Mouse (Mus musculus): ENCODE results near the gene Ly6g5c. TPM values are rescaled to one million over a fixed set of nuclear protein-coding genes. Genes with fewer than 3 reads are reported as not detected.

Ly6g5c gene
- total RNA-seq, 2 experiments from 2014 or later: not detected

Other genes with a start within 250 kb of the Ly6g5c start
Only the 30 nearest of the 43 such genes appear.
- gene Hspa1l, start 135.6 kb upstream of the Ly6g5c start, total RNA-seq (2015): not detected in 2 replicates
- 0.22 TPM in 1 of 2 replicates, not detected in the other for gene Hspa1l, start 135.6 kb upstream of the Ly6g5c start, total RNA-seq (2017)
- gene Lsm2, start 126.4 kb upstream of the Ly6g5c start, total RNA-seq (2015): 85.8 and 141 TPM in 2 replicates
- 13.2 and 31.2 TPM in 2 replicates for gene Lsm2, start 126.4 kb upstream of the Ly6g5c start, total RNA-seq (2017)
- 42.2 and 61.8 TPM in 2 replicates for gene Vars, start 107.3 kb upstream of the Ly6g5c start, total RNA-seq (2015)
- gene Vars, start 107.3 kb upstream of the Ly6g5c start, total RNA-seq (2017): 110 and 165 TPM in 2 replicates
- gene Vwa7, start 91.7 kb upstream of the Ly6g5c start, total RNA-seq (2015): 0.07 TPM in 1 of 2 replicates, not detected in the other
- 0.11 TPM in 1 of 2 replicates, not detected in the other for gene Vwa7, start 91.7 kb upstream of the Ly6g5c start, total RNA-seq (2017)
- gene Sapcd1, start 80.3 kb upstream of the Ly6g5c start, total RNA-seq (2015): 1.4 and 1.5 TPM in 2 replicates
- gene Sapcd1, start 80.3 kb upstream of the Ly6g5c start, total RNA-seq (2017): 0.22 TPM in 1 of 2 replicates, not detected in the other
- gene Msh5, start 61.5 kb upstream of the Ly6g5c start, total RNA-seq (2015): 7.4 and 7.5 TPM in 2 replicates
- 3.6 and 6.3 TPM in 2 replicates for gene Msh5, start 61.5 kb upstream of the Ly6g5c start, total RNA-seq (2017)
- 415 and 463 TPM in 2 replicates for gene Clic1, start 58.3 kb upstream of the Ly6g5c start, total RNA-seq (2015)
- 386 and 405 TPM in 2 replicates for gene Clic1, start 58.3 kb upstream of the Ly6g5c start, total RNA-seq (2017)
- 2.2 and 3.1 TPM in 2 replicates for gene Ddah2, start 49.2 kb upstream of the Ly6g5c start, total RNA-seq (2015)
- gene Ddah2, start 49.2 kb upstream of the Ly6g5c start, total RNA-seq (2017): 1.2 and 2.7 TPM in 2 replicates
- not detected in 2 replicates for gene Ly6g6c, start 42.9 kb upstream of the Ly6g5c start, total RNA-seq (2015)
- not detected in 2 replicates for gene Ly6g6c, start 42.9 kb upstream of the Ly6g5c start, total RNA-seq (2017)
- gene Mpig6b, start 42.1 kb upstream of the Ly6g5c start, total RNA-seq (2015): not detected in 2 replicates
- not detected in 2 replicates for gene Mpig6b, start 42.1 kb upstream of the Ly6g5c start, total RNA-seq (2017)
- gene Ly6g6e, start 31.4 kb upstream of the Ly6g5c start, total RNA-seq (2015): not detected in 2 replicates
- not detected in 2 replicates for gene Ly6g6e, start 31.4 kb upstream of the Ly6g5c start, total RNA-seq (2017)
- gene Ly6g6d, start 30.2 kb upstream of the Ly6g5c start, total RNA-seq (2015): not detected in 2 replicates
- not detected in 2 replicates for gene Ly6g6d, start 30.2 kb upstream of the Ly6g5c start, total RNA-seq (2017)
- not detected in 2 replicates for gene Ly6g6f, start 22.7 kb upstream of the Ly6g5c start, total RNA-seq (2015)
- not detected in 2 replicates for gene Ly6g6f, start 22.7 kb upstream of the Ly6g5c start, total RNA-seq (2017)
- 17.6 and 21.3 TPM in 2 replicates for gene Abhd16a, start 19.0 kb upstream of the Ly6g5c start, total RNA-seq (2015)
- 18.0 and 20.4 TPM in 2 replicates for gene Abhd16a, start 19.0 kb upstream of the Ly6g5c start, total RNA-seq (2017)
- 6.1 and 8.2 TPM in 2 replicates for gene Ly6g5b, start 7.1 kb downstream of the Ly6g5c start, total RNA-seq (2015)
- 1.4 and 1.8 TPM in 2 replicates for gene Ly6g5b, start 7.1 kb downstream of the Ly6g5c start, total RNA-seq (2017)
- 22.6 and 24.6 TPM in 2 replicates for gene Gpank1, start 13.2 kb downstream of the Ly6g5c start, total RNA-seq (2015)
- 48.5 and 50.0 TPM in 2 replicates for gene Gpank1, start 13.2 kb downstream of the Ly6g5c start, total RNA-seq (2017)
- 404 and 428 TPM in 2 replicates for gene Csnk2b, start 13.8 kb downstream of the Ly6g5c start, total RNA-seq (2015)
- 323 and 362 TPM in 2 replicates for gene Csnk2b, start 13.8 kb downstream of the Ly6g5c start, total RNA-seq (2017)
- 4.5 and 4.7 TPM in 2 replicates for gene D17H6S53E, start 18.1 kb downstream of the Ly6g5c start, total RNA-seq (2015)
- 13.0 and 26.1 TPM in 2 replicates for gene D17H6S53E, start 18.1 kb downstream of the Ly6g5c start, total RNA-seq (2017)
- gene Apom, start 23.8 kb downstream of the Ly6g5c start, total RNA-seq (2015): 0.38 TPM in 1 of 2 replicates, not detected in the other
- gene Apom, start 23.8 kb downstream of the Ly6g5c start, total RNA-seq (2017): 0.26 TPM in 1 of 2 replicates, not detected in the other
- 87.9 and 91.7 TPM in 2 replicates for gene Bag6, start 26.9 kb downstream of the Ly6g5c start, total RNA-seq (2015)
- 72.4 and 90.5 TPM in 2 replicates for gene Bag6, start 26.9 kb downstream of the Ly6g5c start, total RNA-seq (2017)
- gene Prrc2a, start 56.6 kb downstream of the Ly6g5c start, total RNA-seq (2015): 144 and 172 TPM in 2 replicates
- 35.8 and 60.6 TPM in 2 replicates for gene Prrc2a, start 56.6 kb downstream of the Ly6g5c start, total RNA-seq (2017)
- gene Aif1, start 67.8 kb downstream of the Ly6g5c start, total RNA-seq (2015): 78.7 and 81.4 TPM in 2 replicates
- gene Aif1, start 67.8 kb downstream of the Ly6g5c start, total RNA-seq (2017): 103 and 120 TPM in 2 replicates
- gene Lst1, start 80.2 kb downstream of the Ly6g5c start, total RNA-seq (2015): 425 and 434 TPM in 2 replicates
- 495 and 596 TPM in 2 replicates for gene Lst1, start 80.2 kb downstream of the Ly6g5c start, total RNA-seq (2017)
- 11.7 and 13.3 TPM in 2 replicates for gene Ltb, start 86.2 kb downstream of the Ly6g5c start, total RNA-seq (2015)
- gene Ltb, start 86.2 kb downstream of the Ly6g5c start, total RNA-seq (2017): 7.3 and 11.2 TPM in 2 replicates
- gene Tnf, start 93.7 kb downstream of the Ly6g5c start, total RNA-seq (2015): 33.1 and 34.6 TPM in 2 replicates
- 28.2 and 30.0 TPM in 2 replicates for gene Tnf, start 93.7 kb downstream of the Ly6g5c start, total RNA-seq (2017)
- gene Lta, start 97.1 kb downstream of the Ly6g5c start, total RNA-seq (2015): 0.11 TPM in 1 of 2 replicates, not detected in the other
- 0.24 TPM in 1 of 2 replicates, not detected in the other for gene Lta, start 97.1 kb downstream of the Ly6g5c start, total RNA-seq (2017)
- gene Gm16181, start 112.6 kb downstream of the Ly6g5c start, total RNA-seq (2015): 0.76 and 2.5 TPM in 2 replicates
- gene Gm16181, start 112.6 kb downstream of the Ly6g5c start, total RNA-seq (2017): 0.88 and 4.0 TPM in 2 replicates
- gene Atp6v1g2, start 125.4 kb downstream of the Ly6g5c start, total RNA-seq (2015): 6.2 and 6.9 TPM in 2 replicates
- 3.0 and 3.6 TPM in 2 replicates for gene Atp6v1g2, start 125.4 kb downstream of the Ly6g5c start, total RNA-seq (2017)
- 2.2 and 4.5 TPM in 2 replicates for gene Nfkbil1, start 127.5 kb downstream of the Ly6g5c start, total RNA-seq (2015)
- 10.2 and 13.3 TPM in 2 replicates for gene Nfkbil1, start 127.5 kb downstream of the Ly6g5c start, total RNA-seq (2017)
- gene Ddx39b, start 133.5 kb downstream of the Ly6g5c start, total RNA-seq (2015): 166 TPM in 2 replicates
- gene Ddx39b, start 133.5 kb downstream of the Ly6g5c start, total RNA-seq (2017): 115 and 125 TPM in 2 replicates

All from megakaryocyte, adult 5-6 weeks (primary cell).